Mouse (Mus musculus) liver, embryonic 11.5 days (tissue): ENCODE data around the gene Kmt5a. TPM values are rescaled to one million over a fixed set of nuclear protein-coding genes. Genes with fewer than 3 reads are reported as not detected.

Experiments used
- ATAC-seq: fragments of 200-750 bp; cut with Nextera tagmentation; replicated peaks from 2 replicates; pipeline ENCODE4 v1.8.0; 2017; ENCODE audit warnings: moderate number of reproducible peaks, mild to moderate bottlenecking, moderate TSS enrichment, moderate library complexity; ENCODE audit not compliant: low FRiP score
- DNase-seq: peaks from one replicate; pipeline ENCODE4 v3.0.0-alpha.2; 2017; ENCODE audit warnings: low spot score
- H3K27ac ChIP-seq: fragments of 300-500 bp; sonication (generic); 2 replicates; pipeline ENCODE4 v1.5.1; 2014; ENCODE audit warnings: mild to moderate bottlenecking, low read depth, low read length, control low read depth
- H3K27me3 ChIP-seq: fragments of 300-500 bp; sonication (generic); replicated peaks from 2 replicates; pipeline ENCODE4 v1.6.1; 2014; ENCODE audit warnings: low read length, mixed read lengths; ENCODE audit not compliant: control insufficient read depth, insufficient read depth
- H3K36me3 ChIP-seq: fragments of 300-500 bp; sonication (generic); 2 replicates; pipeline ENCODE4 v1.6.1; 2014; ENCODE audit warnings: mild to moderate bottlenecking, low read length, moderate library complexity, mixed read lengths; ENCODE audit not compliant: control insufficient read depth, insufficient read depth
- H3K4me1 ChIP-seq: fragments of 300-500 bp; sonication (generic); replicated peaks from 2 replicates; pipeline ENCODE4 v1.6.1; 2014; ENCODE audit warnings: low read length, mixed read lengths; ENCODE audit not compliant: control insufficient read depth, insufficient read depth
- H3K4me2 ChIP-seq: fragments of 300-500 bp; sonication (generic); 2 replicates; pipeline ENCODE4 v1.6.1; 2014; ENCODE audit warnings: mild to moderate bottlenecking, control low read depth, moderate library complexity
- H3K4me3 ChIP-seq: fragments of 300-500 bp; sonication (generic); 2 replicates; pipeline ENCODE4 v1.5.1; 2014; ENCODE audit warnings: low read depth, low read length, control low read depth
- H3K9ac ChIP-seq: fragments of 300-500 bp; sonication (generic); 2 replicates; pipeline ENCODE4 v1.6.1; 2014; ENCODE audit warnings: low read depth, low read length, control low read depth
- H3K9me3 ChIP-seq: fragments of 300-500 bp; sonication (generic); 2 replicates; pipeline ENCODE4 v1.6.1; 2016; ENCODE audit warnings: low read length, inconsistent platforms, mixed read lengths; ENCODE audit not compliant: control insufficient read depth
- WGBS: fragments of 180-500 bp; shearing (Covaris S2); extraction: QIAGEN DNeasy Blood & Tissue Kit; methylation state at CpG from one replicate; pipeline ENCODE4 v1.1.7; 2014; 5-methylcytosine and 5-hydroxymethylcytosine counted together
- polyA plus RNA-seq: library from polyadenylated mRNA; unstranded; fragments of >200 nt; fragmentation: Nextera tagmentation; extraction: Ambion mirVana; gene quantifications from 2 replicates; pipeline ENCODE4 v1.2.1, GENCODE M21; 2014

The Kmt5a gene
- 132 and 145 TPM in 2 replicates for polyA plus RNA-seq

GRCm38 (mm10) chr5:124439447-124440093 is at the start of gene Kmt5a:
Gene Kmt5a (plus strand): TSS chr5:124439930.
- ATAC-seq (peak; percentile 96), DNase-seq (peak; percentile 93)
- H3K27me3 ChIP-seq: no peaks in the 10 kb centered on the region
- H3K9me3 ChIP-seq: no peaks in the 10 kb centered on the region
- H3K36me3 ChIP-seq: peaks cover 2% of the 10 kb centered on the region; the same call in 1 of the 2 replicates
- H3K4me2 ChIP-seq: peak within 1 kb of the TSS; percentile 88
- peak within 1 kb of the TSS; percentile 95 for H3K27ac ChIP-seq
- H3K4me3 ChIP-seq: peak within 1 kb of the TSS; percentile 90
- peak within 1 kb of the TSS; percentile 95 for H3K9ac ChIP-seq
- under 1% methylated on average over 34 of the region's 34 CpGs for WGBS
- peaks cover 12% of the 10 kb centered on the region for H3K4me1 ChIP-seq

GRCm38 (mm10) chr5:124392412-124392811 is 47.3 kb upstream of the Kmt5a start:
- Histone ChIP-seq H3K9ac (no peak overlapping the region), H3K27me3 (no peaks in the 10 kb centered on the region), H3K36me3 (peaks cover 31% of the 10 kb centered on the region), H3K4me2 (no peak overlapping the region), H3K4me1 (no peaks in the 10 kb centered on the region), H3K4me3 (no peak overlapping the region), H3K9me3 (no peaks in the 10 kb centered on the region), H3K27ac (no peak overlapping the region)
- WGBS: 94% methylated on average over 4 of the region's 4 CpGs
- ATAC-seq: no peak
- DNase-seq: no peak

- Histone ChIP-seq H3K27ac (no peak overlapping the region), H3K9ac (no peak overlapping the region), H3K9me3 (no peaks in the 10 kb centered on the region), H3K4me2 (no peak overlapping the region), H3K27me3 (no peaks in the 10 kb centered on the region), H3K4me1 (no peaks in the 10 kb centered on the region), H3K36me3 (peaks cover 33% of the 10 kb centered on the region), H3K4me3 (no peak overlapping the region)
- 68% methylated on average over 7 of the region's 7 CpGs for WGBS
- DNase-seq (no peak), ATAC-seq (no peak)
Measured at GRCm38 (mm10) chr5:124393726-124394125, 46.0 kb upstream of the Kmt5a start.

- DNase-seq (no peak), ATAC-seq (no peak)
- Histone ChIP-seq H3K4me3 (no peak overlapping the region), H3K9ac (no peak overlapping the region), H3K4me2 (no peak overlapping the region), H3K9me3 (no peaks in the 10 kb centered on the region), H3K27ac (no peak overlapping the region), H3K4me1 (no peaks in the 10 kb centered on the region), H3K36me3 (peaks cover 41% of the 10 kb centered on the region), H3K27me3 (no peaks in the 10 kb centered on the region)
- WGBS: 81% methylated on average over 3 of the region's 3 CpGs
Measured at GRCm38 (mm10) chr5:124410808-124411207, 28.9 kb upstream of the Kmt5a start.

- H3K4me3 ChIP-seq: no peak overlapping the region
- no peaks in the 10 kb centered on the region for H3K4me1 ChIP-seq
- WGBS: 68% methylated on average over 5 of the region's 5 CpGs
- ATAC-seq: peak; percentile 20; the same call in 1 of the 2 replicates
- H3K27ac ChIP-seq: no peak overlapping the region
- no peak overlapping the region for H3K9ac ChIP-seq
- DNase-seq: no peak
- H3K36me3 ChIP-seq: peaks cover 36% of the 10 kb centered on the region
- no peak overlapping the region for H3K4me2 ChIP-seq
- H3K9me3 ChIP-seq: no peaks in the 10 kb centered on the region
- H3K27me3 ChIP-seq: no peaks in the 10 kb centered on the region
Measured at GRCm38 (mm10) chr5:124412163-124412562, 27.6 kb upstream of the Kmt5a start.

- H3K27ac ChIP-seq: peak overlapping the region; percentile 81
- H3K4me2 ChIP-seq: peak overlapping the region; percentile 45
- DNase-seq: no peak
- H3K36me3 ChIP-seq: 0 out of 2 replicates have a peak, but pooled peaks cover 6% of the 10 kb centered on the region
- no peak overlapping the region; the same call in 1 of the 2 replicates for H3K9ac ChIP-seq
- 83% methylated on average over 2 of the region's 2 CpGs for WGBS
- peaks cover 21% of the 10 kb centered on the region for H3K4me1 ChIP-seq
- ATAC-seq: peak; percentile 95
- no peaks in the 10 kb centered on the region for H3K27me3 ChIP-seq
- H3K9me3 ChIP-seq: no peaks in the 10 kb centered on the region
- no peak overlapping the region for H3K4me3 ChIP-seq
Measured at GRCm38 (mm10) chr5:124418903-124419302, 20.8 kb upstream of the Kmt5a start.

- 0 out of 2 replicates have a peak, but pooled peaks cover 6% of the 10 kb centered on the region for H3K36me3 ChIP-seq
- no peak overlapping the region for H3K27ac ChIP-seq
- DNase-seq: no peak
- 84% methylated on average over 2 of the region's 2 CpGs for WGBS
- H3K9me3 ChIP-seq: no peaks in the 10 kb centered on the region
- H3K4me2 ChIP-seq: no peak overlapping the region
- peaks cover 24% of the 10 kb centered on the region for H3K4me1 ChIP-seq
- no peak overlapping the region for H3K4me3 ChIP-seq
- no peak for ATAC-seq
- H3K9ac ChIP-seq: no peak overlapping the region
- no peaks in the 10 kb centered on the region for H3K27me3 ChIP-seq
Measured at GRCm38 (mm10) chr5:124421786-124422185, 17.9 kb upstream of the Kmt5a start.

- Histone ChIP-seq H3K27ac (peak overlapping the region; percentile 88), H3K4me2 (peak overlapping the region; percentile 78), H3K36me3 (0 out of 2 replicates have a peak, but pooled peaks cover 4% of the 10 kb centered on the region), H3K27me3 (no peaks in the 10 kb centered on the region), H3K9ac (peak overlapping the region; percentile 97), H3K9me3 (no peaks in the 10 kb centered on the region), H3K4me1 (peaks cover 20% of the 10 kb centered on the region), H3K4me3 (peak overlapping the region; percentile 85)
- DNase-seq (no peak), ATAC-seq (no peak)
- 2% methylated on average over 14 of the region's 14 CpGs for WGBS
Measured at GRCm38 (mm10) chr5:124424200-124424722, 15.5 kb upstream of the Kmt5a start.
